16 mouse cellular contexts compared by ENCODE assay signal in the genomic region with DNA sequence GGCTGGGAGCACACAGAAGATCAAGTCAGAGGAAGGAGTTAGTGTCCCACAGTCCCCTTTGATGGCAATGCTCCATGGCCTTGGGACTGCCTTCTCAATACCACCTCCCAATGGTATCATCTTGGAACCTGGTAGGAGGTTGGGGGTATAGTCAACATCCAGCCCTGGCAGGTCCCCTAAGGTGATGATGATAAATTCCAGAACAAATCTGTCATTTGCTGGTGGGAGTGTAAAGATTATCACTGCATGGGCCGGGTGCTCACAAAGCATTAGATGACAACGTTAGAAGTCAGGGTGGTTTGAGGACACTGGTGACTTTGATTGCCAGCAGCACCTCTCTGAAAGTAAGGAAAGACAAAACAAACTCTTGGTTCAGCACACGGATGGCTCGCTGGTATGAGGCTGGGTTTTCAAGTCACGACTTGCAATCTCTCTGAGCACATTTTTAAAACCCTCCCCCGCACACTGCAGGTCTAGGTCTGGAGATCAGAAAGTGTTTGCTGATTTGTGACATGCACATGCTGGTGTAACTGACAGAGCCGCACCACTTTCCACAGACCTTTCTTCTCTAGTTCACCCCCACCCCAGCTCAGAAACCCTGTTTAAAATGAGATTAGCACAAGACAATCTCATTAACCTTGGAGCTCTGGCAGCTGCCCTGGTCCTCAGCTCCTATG.
DNase-seq lines count a peak whose midpoint lies in the region; ATAC-seq and TF ChIP-seq lines count a peak whose summit lies in the region.
"Had no signal": no experiment of that assay in that cellular context is flagged by ENCODE, and none has a peak within 500 bp of the region (broad histone marks: within the 10 kb centered on the region; RNA-seq: fewer than 3 reads in every experiment).

No protein-coding gene starts in this region.

- ATAC-seq in kidney, postnatal 0 days (replicated peaks; ENCODE audit: low FRiP score, low read depth) = no peak
- ATAC-seq in kidney, embryonic 15.5 days (replicated peaks; ENCODE audit: low FRiP score) = no peak
- ATAC-seq in megakaryocyte-erythroid progenitor cell, adult 5-6 weeks (replicated peaks; ENCODE audit: low FRiP score, low TSS enrichment, poor library complexity, severe bottlenecking) = peak; percentile 77

- no peak overlapping the region for H3K9ac ChIP-seq in kidney, postnatal 0 days (ENCODE audit: low read depth, low read length)
- H3K9ac ChIP-seq in kidney, embryonic 15.5 days = no peak overlapping the region
- H3K9ac ChIP-seq: limb, embryonic 15.5 days had no signal

- 0 out of 2 replicates have a peak, but pooled peaks cover 5% of the 10 kb centered on the region for H3K27me3 ChIP-seq in heart, embryonic 10.5 days (ENCODE audit: insufficient read depth, poor library complexity, severe bottlenecking)
- H3K27me3 ChIP-seq in kidney, postnatal 0 days (ENCODE audit: insufficient read depth, low read length) = no peaks in the 10 kb centered on the region
- H3K27me3 ChIP-seq in kidney, embryonic 15.5 days = peaks cover 3% of the 10 kb centered on the region; the same call in 1 of the 2 replicates
- H3K27me3 ChIP-seq: CH12.LX; limb, embryonic 15.5 days had no signal

- H3K4me1 ChIP-seq in heart, embryonic 10.5 days = peaks cover 31% of the 10 kb centered on the region
- H3K4me1 ChIP-seq in kidney, postnatal 0 days (replicated peaks; ENCODE audit: insufficient read depth, low read length) = no peaks in the 10 kb centered on the region
- peaks cover 7% of the 10 kb centered on the region; the same call in 1 of the 2 replicates for H3K4me1 ChIP-seq in kidney, embryonic 15.5 days

- no peaks in the 10 kb centered on the region for H3K9me3 ChIP-seq in heart, embryonic 10.5 days
- H3K9me3 ChIP-seq in kidney, postnatal 0 days (replicated peaks; ENCODE audit: low read length) = no peaks in the 10 kb centered on the region
- H3K9me3 ChIP-seq in kidney, embryonic 15.5 days (replicated peaks) = no peaks in the 10 kb centered on the region
- H3K9me3 ChIP-seq: limb, embryonic 15.5 days had no signal

- no peak overlapping the region for H3K27ac ChIP-seq in heart, embryonic 10.5 days
- H3K27ac ChIP-seq in kidney, postnatal 0 days = no peak overlapping the region
- H3K27ac ChIP-seq in kidney, embryonic 15.5 days = no peak overlapping the region
- H3K27ac ChIP-seq: limb, embryonic 15.5 days had no signal

- no peak overlapping the region for H3K4me2 ChIP-seq in kidney, postnatal 0 days (ENCODE audit: low read length)
- H3K4me2 ChIP-seq in kidney, embryonic 15.5 days = no peak overlapping the region
- H3K4me2 ChIP-seq: limb, embryonic 15.5 days; midbrain, embryonic 11.5 days had no signal

- H3K36me3 ChIP-seq in heart, embryonic 10.5 days = no peaks in the 10 kb centered on the region
- no peaks in the 10 kb centered on the region for H3K36me3 ChIP-seq in kidney, postnatal 0 days (ENCODE audit: insufficient read depth, low read length)
- H3K36me3 ChIP-seq in kidney, embryonic 15.5 days = no peaks in the 10 kb centered on the region
- H3K36me3 ChIP-seq: limb, embryonic 15.5 days had no signal

- 14% methylated on average over 7 of the region's 7 CpGs for WGBS in heart, embryonic 10.5 days
- 33% methylated on average over 7 of the region's 7 CpGs for WGBS in kidney, postnatal 0 days
- 36% methylated on average over 7 of the region's 7 CpGs for WGBS in kidney, embryonic 15.5 days

- H3K4me3 ChIP-seq in heart, embryonic 10.5 days = no peak overlapping the region
- H3K4me3 ChIP-seq in kidney, postnatal 0 days (replicated peaks; ENCODE audit: low read depth, low read length) = no peak overlapping the region
- no peak overlapping the region for H3K4me3 ChIP-seq in kidney, embryonic 15.5 days (replicated peaks)
- H3K4me3 ChIP-seq: limb, embryonic 15.5 days had no signal

- DNase-seq in heart, embryonic 10.5 days (ENCODE audit: low spot score) = peak; percentile 80
- DNase-seq in heart, adult 8-10 months (ENCODE audit: low spot score) = no peak
- DNase-seq in kidney, postnatal 0 days (ENCODE audit: low spot score) = peak; percentile 7
- peak; percentile 47 for DNase-seq in embryo, embryonic 10.5 days (ENCODE audit: low spot score)
- no peak for DNase-seq in kidney, adult 8-10 months
- DNase-seq in right cerebral cortex, postnatal 36 days (ENCODE audit: low spot score in 2 of 2) = no peak
- DNase-seq: adrenal gland, postnatal 10 days; cerebellum, adult 11-12 months; gastrocnemius, postnatal 14 days; kidney, adult 2 months; thymus, postnatal 4 days had no signal

- TF ChIP-seq CTCF in kidney, postnatal 0 days (IDR thresholded peaks at IDR 0.05; ENCODE audit: low read depth) = no peak

Comparison
In these comparisons a context has a peak if more than half of its experiments do, and no peak if none do; other contexts are left out.
1. DNase-seq: peak in heart, embryonic 10.5 days (single experiment), kidney, postnatal 0 days (single experiment) and embryo, embryonic 10.5 days (single experiment); none in heart, adult 8-10 months (single experiment), kidney, adult 8-10 months (0 of 2) and right cerebral cortex, postnatal 36 days (0 of 2).